14 mouse cellular contexts compared by ENCODE assay signal in genomic region chr4:9095646-9096045, GRCm38 (mm10).
DNase-seq lines count a peak whose midpoint lies in the region; ATAC-seq and TF ChIP-seq lines count a peak whose summit lies in the region.
"Had no signal": no experiment of that assay in that cellular context is flagged by ENCODE, and none has a peak within 500 bp of the region (broad histone marks: within the 10 kb centered on the region; RNA-seq: fewer than 3 reads in every experiment).

No protein-coding gene starts in this region.

- no peaks in the 10 kb centered on the region for H3K36me3 ChIP-seq in forebrain, embryonic 14.5 days (ENCODE audit: control insufficient read depth, insufficient read depth, low read length)
- no peaks in the 10 kb centered on the region for H3K36me3 ChIP-seq in forebrain, embryonic 11.5 days (ENCODE audit: control insufficient read depth, insufficient read depth, low read length)
- H3K36me3 ChIP-seq in kidney, postnatal 0 days (ENCODE audit: insufficient read depth, low read length) = no peaks in the 10 kb centered on the region
- H3K36me3 ChIP-seq: heart, embryonic 12.5 days; lung, embryonic 15.5 days had no signal

- no peak overlapping the region for H3K4me3 ChIP-seq in forebrain, embryonic 14.5 days (ENCODE audit: low read depth, low read length)
- H3K4me3 ChIP-seq in forebrain, embryonic 11.5 days (ENCODE audit: low read depth, low read length) = no peak overlapping the region
- H3K4me3 ChIP-seq in kidney, postnatal 0 days (replicated peaks; ENCODE audit: low read depth, low read length) = no peak overlapping the region
- H3K4me3 ChIP-seq: heart, embryonic 12.5 days; lung, embryonic 15.5 days had no signal

- peak; percentile 23 for DNase-seq in forebrain, embryonic 14.5 days (ENCODE audit: low spot score)
- no peak for DNase-seq in forebrain, embryonic 11.5 days (ENCODE audit: low spot score)
- peak; percentile 68 for DNase-seq in kidney, postnatal 0 days (ENCODE audit: low spot score)
- DNase-seq in kidney, adult 11 months = no peak
- DNase-seq in adipocyte (ENCODE audit: low spot score) = peak; percentile 40
- DNase-seq in lung, postnatal 10 days = peak; percentile 54
- DNase-seq in cerebellum, postnatal 4 days (ENCODE audit: low spot score in 2 of 2) = no peak
- DNase-seq in kidney, adult 9 months = no peak
- DNase-seq: adrenal gland, postnatal 25 days; cerebellum, adult 8-10 months had no signal

- H3K27ac ChIP-seq in forebrain, embryonic 14.5 days (ENCODE audit: low read depth, low read length) = no peak overlapping the region
- H3K27ac ChIP-seq in forebrain, embryonic 11.5 days (ENCODE audit: low read depth, low read length) = no peak overlapping the region
- no peak overlapping the region for H3K27ac ChIP-seq in kidney, postnatal 0 days
- H3K27ac ChIP-seq: lung, embryonic 15.5 days had no signal

- H3K4me2 ChIP-seq in forebrain, embryonic 14.5 days (ENCODE audit: low read length) = no peak overlapping the region
- no peak overlapping the region for H3K4me2 ChIP-seq in forebrain, embryonic 11.5 days (ENCODE audit: low read depth, low read length, severe bottlenecking)
- no peak overlapping the region for H3K4me2 ChIP-seq in kidney, postnatal 0 days (ENCODE audit: low read length)
- H3K4me2 ChIP-seq: heart, embryonic 12.5 days; lung, embryonic 15.5 days had no signal

- no peaks in the 10 kb centered on the region for H3K9me3 ChIP-seq in forebrain, embryonic 14.5 days (replicated peaks; ENCODE audit: control insufficient read depth, low read length)
- H3K9me3 ChIP-seq in forebrain, embryonic 11.5 days (ENCODE audit: control insufficient read depth, low read length) = no peaks in the 10 kb centered on the region
- H3K9me3 ChIP-seq in kidney, postnatal 0 days (replicated peaks; ENCODE audit: low read length) = no peaks in the 10 kb centered on the region
- H3K9me3 ChIP-seq: heart, embryonic 12.5 days; lung, embryonic 15.5 days had no signal

- no peak for ATAC-seq in forebrain, embryonic 14.5 days
- ATAC-seq in forebrain, embryonic 11.5 days (replicated peaks; ENCODE audit: low FRiP score) = no peak
- ATAC-seq in kidney, postnatal 0 days (replicated peaks; ENCODE audit: low FRiP score, low read depth) = 0 out of 2 replicates have a peak, but pooled peaks have one; percentile 7
- ATAC-seq: hindbrain, embryonic 16.5 days; Patski had no signal

- 66% methylated on average over 7 of the region's 7 CpGs for WGBS in forebrain, embryonic 14.5 days
- WGBS in forebrain, embryonic 11.5 days = 62% methylated on average over 7 of the region's 7 CpGs
- 44% methylated on average over 7 of the region's 7 CpGs for WGBS in kidney, postnatal 0 days

- H3K4me1 ChIP-seq in forebrain, embryonic 14.5 days (ENCODE audit: control insufficient read depth, insufficient read depth, low read length) = peaks cover 6% of the 10 kb centered on the region; the same call in 1 of the 2 replicates
- peaks cover 9% of the 10 kb centered on the region; the same call in 1 of the 2 replicates for H3K4me1 ChIP-seq in forebrain, embryonic 11.5 days (replicated peaks; ENCODE audit: control insufficient read depth, insufficient read depth, low read length)
- no peaks in the 10 kb centered on the region for H3K4me1 ChIP-seq in kidney, postnatal 0 days (replicated peaks; ENCODE audit: insufficient read depth, low read length)

- no peak overlapping the region for H3K9ac ChIP-seq in forebrain, embryonic 14.5 days (ENCODE audit: low read length)
- no peak overlapping the region for H3K9ac ChIP-seq in forebrain, embryonic 11.5 days (ENCODE audit: low read length)
- no peak overlapping the region for H3K9ac ChIP-seq in kidney, postnatal 0 days (ENCODE audit: low read depth, low read length)
- H3K9ac ChIP-seq: heart, embryonic 12.5 days; lung, embryonic 15.5 days had no signal

- TF ChIP-seq CTCF in kidney, postnatal 0 days (IDR thresholded peaks at IDR 0.05; ENCODE audit: low read depth) = no peak

- no peaks in the 10 kb centered on the region for H3K27me3 ChIP-seq in forebrain, embryonic 14.5 days (replicated peaks; ENCODE audit: control insufficient read depth, insufficient read depth, low read length)
- H3K27me3 ChIP-seq in forebrain, embryonic 11.5 days (ENCODE audit: control insufficient read depth, insufficient read depth, low read length) = 0 out of 2 replicates have a peak, but pooled peaks cover 2% of the 10 kb centered on the region
- peaks cover 4% of the 10 kb centered on the region; the same call in 1 of the 2 replicates for H3K27me3 ChIP-seq in kidney, postnatal 0 days (ENCODE audit: insufficient read depth, low read length)
- H3K27me3 ChIP-seq: lung, embryonic 15.5 days; Patski had no signal

Comparison
In these comparisons a context has a peak if more than half of its experiments do, and no peak if none do; other contexts are left out.
1. DNase-seq: peak in forebrain, embryonic 14.5 days (single experiment), kidney, postnatal 0 days (single experiment), adipocyte (single experiment) and lung, postnatal 10 days (single experiment); none in forebrain, embryonic 11.5 days (single experiment), kidney, adult 11 months (single experiment), cerebellum, postnatal 4 days (0 of 2) and kidney, adult 9 months (single experiment).